Mouse (Mus musculus): ENCODE measurements around the gene Nek10.
"Not testable (repeated sequence)": the region's sequence is repeated elsewhere in the genome, so short reads cannot be mapped to it uniquely, and the experiment has no call there.

Nek10 gene

GRCm38 (mm10) chr14:14984710-14985647, 181.8 kb downstream of the Nek10 start:
- DNase-seq (ENCODE audit: low read depth, low spot score) = peak; percentile 66

DNA sequence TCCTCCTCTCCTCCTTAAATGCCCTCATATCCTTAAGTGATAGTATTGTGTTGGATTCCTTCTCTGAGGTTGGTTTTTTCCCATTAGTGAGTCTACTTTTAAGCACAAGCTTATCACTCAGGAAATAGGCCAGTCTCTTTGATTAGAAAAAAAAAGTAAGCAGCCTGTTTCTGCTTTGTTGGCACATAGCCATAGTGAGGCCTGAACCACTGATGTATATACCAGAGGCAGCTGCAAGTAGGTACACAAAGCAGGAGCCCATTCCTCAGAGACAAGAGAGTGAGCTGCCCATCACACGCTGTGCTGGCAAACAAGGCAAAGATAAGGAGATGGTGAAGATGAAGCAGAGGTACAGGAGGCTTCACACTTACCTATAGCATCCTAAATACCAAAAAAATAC, 184.2 kb downstream of the Nek10 start:
- no peak for DNase-seq (ENCODE audit: low read depth, low spot score)

DNA sequence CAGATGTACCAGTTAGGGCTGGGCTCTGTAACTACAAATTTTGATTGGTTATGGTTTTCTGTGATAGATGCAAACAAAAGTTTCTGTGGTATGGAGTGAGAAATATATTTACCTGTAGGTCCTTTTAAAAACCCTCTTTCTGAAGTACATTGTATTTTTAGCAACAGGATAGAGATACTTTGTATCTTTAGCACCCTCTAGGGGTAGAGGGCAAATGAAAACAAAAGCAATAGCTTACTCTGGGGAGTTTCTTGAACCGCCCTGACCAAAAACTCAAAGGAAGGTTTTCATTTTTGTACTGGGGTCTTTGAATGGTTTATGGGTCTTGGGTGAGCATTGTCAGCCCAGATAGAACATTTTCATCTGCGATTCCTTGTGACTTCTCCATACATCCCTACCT, 188.4 kb downstream of the Nek10 start:
- DNase-seq (ENCODE audit: low read depth, low spot score) = no peak

DNA sequence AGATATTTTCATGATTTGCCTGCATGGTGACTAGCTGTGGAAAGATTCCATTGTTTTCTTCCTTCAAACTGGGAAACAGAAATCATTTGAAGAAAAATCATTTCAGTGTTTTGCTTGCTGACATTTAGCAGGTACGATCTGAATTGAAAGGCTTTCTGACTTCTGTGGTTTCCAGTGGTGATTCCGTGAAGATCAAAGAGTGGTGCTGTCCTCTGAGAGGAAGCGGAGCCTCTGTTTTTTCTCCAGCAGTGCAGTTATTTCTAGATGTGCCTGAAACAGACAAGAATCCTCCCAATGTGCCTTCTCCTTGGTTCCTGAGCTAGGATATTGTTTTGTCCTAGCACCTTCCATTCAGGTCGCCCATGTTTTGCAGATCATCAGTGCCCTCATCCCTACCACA, 208.2 kb downstream of the Nek10 start:
- no peak for DNase-seq (ENCODE audit: low read depth, low spot score)

DNA sequence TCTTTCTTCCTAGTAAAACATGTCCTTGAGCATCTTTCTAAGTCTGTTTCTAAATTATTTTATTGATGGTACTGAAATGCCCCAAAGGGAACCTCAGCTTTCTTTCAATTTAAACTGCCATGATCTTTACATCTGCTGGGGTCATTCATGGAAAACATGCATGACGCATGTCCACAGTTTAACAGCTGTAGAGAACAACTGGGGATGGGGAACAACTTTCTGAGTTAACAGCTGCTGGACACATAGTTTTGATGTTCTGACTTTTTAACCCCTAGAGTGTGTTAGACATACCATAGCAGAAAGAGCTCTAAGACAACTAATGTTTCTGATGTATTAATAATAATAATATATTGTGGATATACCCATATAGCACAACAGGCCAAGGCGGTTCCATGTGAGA, 211.6 kb downstream of the Nek10 start:
- DNase-seq (ENCODE audit: low read depth, low spot score) = no peak

- not testable (repeated sequence) for DNase-seq (ENCODE audit: low read depth, low spot score)
These were observed 227.4 kb downstream of the Nek10 start for GRCm38 (mm10) chr14:15030626-15031025.

DNA sequence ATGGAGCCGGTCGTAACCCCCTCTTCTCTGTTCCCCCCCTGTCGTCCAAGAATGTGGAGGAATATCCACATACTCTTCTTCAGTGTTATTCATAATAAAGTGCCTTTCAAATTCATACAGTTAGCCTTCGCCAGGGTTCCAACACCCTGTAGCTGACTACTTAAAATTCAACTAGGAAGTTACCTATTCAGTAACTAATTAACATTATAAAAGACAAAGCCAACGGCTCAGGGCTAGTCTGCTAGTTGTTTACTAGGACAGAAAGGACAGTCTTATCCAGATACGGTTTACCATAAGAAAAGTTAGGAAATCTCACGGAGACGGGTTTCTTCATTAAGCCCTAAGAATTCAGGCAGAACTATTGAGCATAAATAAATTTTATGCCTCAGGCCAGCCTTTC, 231.4 kb downstream of the Nek10 start:
- not testable (repeated sequence) for DNase-seq (ENCODE audit: low read depth, low spot score)

GRCm38 (mm10) chr14:15048186-15048585, 245.0 kb downstream of the Nek10 start:
- no peak for DNase-seq (ENCODE audit: low read depth, low spot score)

- no peak for DNase-seq (ENCODE audit: low read depth, low spot score)
These were observed 258.3 kb downstream of the Nek10 start for GRCm38 (mm10) chr14:15061496-15061895.
